Mouse (Mus musculus): ENCODE measurements around the gene Etv6. TPM values are rescaled to one million over a fixed set of nuclear protein-coding genes. Genes with fewer than 3 reads are reported as not detected.
"Not testable (repeated sequence)": the region's sequence is repeated elsewhere in the genome, so short reads cannot be mapped to it uniquely, and the experiment has no call there.

Gene Etv6
- polyA plus RNA-seq (2012; rRNA removed), result 20.9 and 25.9 TPM in 2 replicates

DNA sequence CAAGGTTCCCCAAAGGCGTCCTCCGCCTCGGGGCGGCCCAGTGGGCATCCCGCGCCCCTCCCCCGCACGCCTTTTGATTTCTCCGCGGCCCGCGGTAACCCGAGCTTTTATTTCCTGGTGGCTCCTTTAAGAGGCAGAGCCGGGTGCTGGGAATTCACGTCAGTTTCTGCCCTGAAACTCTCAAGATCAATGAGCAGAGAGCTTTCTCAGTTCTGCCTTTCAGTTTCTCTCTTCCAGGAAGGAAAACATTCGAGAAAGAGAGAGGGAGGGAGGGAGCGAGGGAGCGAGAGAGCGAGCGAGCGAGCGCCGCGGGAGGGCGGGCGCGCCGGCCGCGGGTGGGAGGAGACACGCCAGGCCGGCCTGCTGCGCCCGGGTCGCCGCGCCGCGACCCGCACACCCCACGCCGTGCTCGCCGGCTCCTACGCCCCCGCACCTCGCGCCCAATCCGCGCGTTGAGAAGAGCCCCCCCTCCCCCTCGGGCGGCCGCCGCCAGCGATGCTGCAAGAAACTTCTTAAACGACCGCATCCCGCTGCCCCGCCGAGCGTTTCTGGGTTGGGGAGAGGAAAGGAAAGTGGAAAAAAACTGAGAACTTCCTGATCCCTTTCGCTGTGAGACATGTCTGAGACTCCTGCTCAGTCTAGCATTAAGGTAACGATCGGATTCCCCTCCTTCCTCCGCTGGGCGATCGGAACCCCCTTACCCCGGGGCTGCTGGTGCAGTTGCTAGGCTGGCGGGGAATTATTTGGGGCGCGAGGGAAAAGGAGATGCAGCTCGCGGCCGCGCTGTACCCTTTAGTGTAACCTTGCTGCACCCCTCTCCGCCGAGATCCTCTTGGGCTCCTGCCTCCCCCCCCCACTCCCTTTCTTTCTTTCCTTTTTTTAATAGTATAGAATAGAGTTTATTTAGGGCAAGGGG is at the start of gene Etv6:
TSS of gene Etv6 (plus strand) at position 211 of the 916 bp plus-strand sequence.
- TF ChIP-seq CTCF (IDR thresholded peaks at IDR 0.05; ENCODE audit: insufficient read depth, low read length) (no peak), POLR2A (IDR thresholded peaks at IDR 0.05; ENCODE audit: borderline replicate concordance, extremely low read depth, low read depth, low read length) (peak; percentile 48; the same call in 1 of the 2 replicates)
- peak; percentile 80 for DNase-seq
- peaks cover 13% of the 10 kb centered on the region for H3K4me1 ChIP-seq (ENCODE audit: control insufficient read depth, insufficient read depth, low read length)
- under 1% methylated on average over 71 of the region's 78 CpGs for WGBS
- H3K4me3 ChIP-seq (replicated peaks; ENCODE audit: extremely low read depth, low read depth, low read length), result peak within 1 kb of the TSS; percentile 98

DNA sequence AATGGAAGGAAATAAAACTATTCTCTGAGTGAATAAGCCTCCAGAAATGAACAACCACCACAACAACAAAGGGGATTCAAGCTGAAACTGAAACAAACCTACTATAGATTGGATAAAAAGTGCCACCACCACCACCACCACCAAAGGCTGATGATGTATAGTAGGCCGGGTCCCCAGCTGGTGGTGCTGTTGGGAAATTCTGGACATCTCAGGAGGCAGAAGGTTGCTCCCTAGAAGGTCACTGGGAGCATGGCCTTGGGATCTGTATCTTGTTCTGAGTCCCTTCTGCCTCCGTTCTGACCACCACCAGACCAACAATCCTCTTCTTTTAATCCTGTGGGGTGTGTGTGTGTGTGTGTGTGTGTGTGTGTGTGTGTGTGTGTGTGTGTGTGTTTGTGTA is 49.3 kb upstream of the Etv6 start:
- no peaks in the 10 kb centered on the region for H3K4me1 ChIP-seq (ENCODE audit: control insufficient read depth, insufficient read depth, low read length)
- H3K4me3 ChIP-seq (replicated peaks; ENCODE audit: extremely low read depth, low read depth, low read length), result no peak overlapping the region
- no peak for DNase-seq
- 74% methylated on average over 2 of the region's 2 CpGs for WGBS
- TF ChIP-seq POLR2A (IDR thresholded peaks at IDR 0.05; ENCODE audit: borderline replicate concordance, extremely low read depth, low read depth, low read length), result no peak
- no peak for TF ChIP-seq CTCF (IDR thresholded peaks at IDR 0.05; ENCODE audit: insufficient read depth, low read length)

DNA sequence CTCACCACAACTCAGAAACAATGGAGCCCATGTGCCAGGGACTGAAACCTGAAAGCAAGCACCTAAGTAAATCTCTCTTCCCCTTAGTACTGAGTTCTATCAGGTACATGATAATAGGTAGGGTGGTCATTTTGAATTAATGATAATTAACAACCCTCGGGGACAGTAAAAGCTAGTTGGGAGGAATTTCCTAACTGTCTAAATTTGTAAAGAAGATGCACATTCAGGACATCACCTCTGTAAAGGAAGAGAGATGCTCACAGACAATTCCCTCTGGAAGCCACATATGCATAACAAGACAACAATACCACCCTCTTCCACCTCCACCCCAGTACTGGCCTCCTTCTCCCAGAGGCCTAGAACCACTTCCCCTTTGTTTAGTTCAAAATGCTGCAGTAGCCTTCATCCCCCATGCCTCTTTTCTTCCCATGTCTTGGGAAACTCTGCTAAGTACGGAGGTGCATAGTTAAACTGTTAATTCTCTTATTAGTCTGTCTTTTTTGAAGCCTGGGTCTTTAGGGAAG is 48.4 kb upstream of the Etv6 start:
- TF ChIP-seq POLR2A (IDR thresholded peaks at IDR 0.05; ENCODE audit: borderline replicate concordance, extremely low read depth, low read depth, low read length) (no peak), CTCF (IDR thresholded peaks at IDR 0.05; ENCODE audit: insufficient read depth, low read length) (no peak)
- Histone ChIP-seq H3K4me1 (ENCODE audit: control insufficient read depth, insufficient read depth, low read length) (no peaks in the 10 kb centered on the region), H3K4me3 (replicated peaks; ENCODE audit: extremely low read depth, low read depth, low read length) (no peak overlapping the region)
- WGBS, result 82% methylated on average over 2 of the region's 2 CpGs
- no peak for DNase-seq

DNA sequence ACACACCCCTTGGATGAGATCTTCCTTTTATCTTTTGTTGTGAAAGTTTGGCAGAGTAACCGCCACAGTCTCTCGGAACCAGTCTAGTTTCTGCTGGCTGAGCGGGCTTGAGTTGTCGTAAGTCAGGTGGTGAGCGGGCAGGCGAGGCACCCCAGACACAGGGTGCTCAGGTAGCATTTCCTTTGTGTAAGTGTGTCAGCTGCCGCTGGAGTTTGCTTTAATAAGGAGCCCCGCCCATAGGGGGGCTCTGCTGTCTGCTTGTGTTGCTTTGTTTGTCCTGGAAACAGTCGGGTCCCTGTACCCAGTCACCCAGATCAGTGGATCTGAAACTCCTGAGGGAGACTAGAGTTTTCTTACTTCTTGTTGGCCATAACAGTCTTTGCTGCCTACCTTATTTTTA is 47.5 kb upstream of the Etv6 start:
- no peaks in the 10 kb centered on the region for H3K4me1 ChIP-seq (ENCODE audit: control insufficient read depth, insufficient read depth, low read length)
- 63% methylated on average over 9 of the region's 9 CpGs for WGBS
- no peak overlapping the region for H3K4me3 ChIP-seq (replicated peaks; ENCODE audit: extremely low read depth, low read depth, low read length)
- TF ChIP-seq CTCF (IDR thresholded peaks at IDR 0.05; ENCODE audit: insufficient read depth, low read length) (no peak), POLR2A (IDR thresholded peaks at IDR 0.05; ENCODE audit: borderline replicate concordance, extremely low read depth, low read depth, low read length) (no peak)
- no peak for DNase-seq

DNA sequence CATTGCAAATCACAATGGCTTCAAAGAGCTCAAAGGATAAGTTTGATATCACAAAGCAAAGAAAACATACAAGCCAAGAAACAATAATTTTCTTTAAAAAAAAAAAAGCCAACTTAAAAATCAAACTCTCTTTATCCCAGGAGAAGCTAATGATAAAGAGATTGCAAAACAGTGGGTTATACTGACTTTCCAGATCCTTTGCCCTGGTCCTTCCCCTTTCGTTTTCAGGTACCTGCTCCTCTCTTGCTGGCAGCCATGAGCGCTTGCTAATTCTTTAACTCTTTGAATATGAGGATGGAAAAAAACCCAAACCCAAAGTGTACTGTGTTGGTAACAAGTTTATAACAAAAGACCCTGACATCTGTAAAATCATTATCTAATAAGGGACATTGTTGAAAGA is 38.0 kb upstream of the Etv6 start:
- Histone ChIP-seq H3K4me3 (replicated peaks; ENCODE audit: extremely low read depth, low read depth, low read length) (no peak overlapping the region), H3K4me1 (ENCODE audit: control insufficient read depth, insufficient read depth, low read length) (no peaks in the 10 kb centered on the region; the same call in 1 of the 2 replicates)
- WGBS, result 72% methylated on average over 2 of the region's 2 CpGs
- TF ChIP-seq CTCF (IDR thresholded peaks at IDR 0.05; ENCODE audit: insufficient read depth, low read length), result no peak
- no peak for TF ChIP-seq POLR2A (IDR thresholded peaks at IDR 0.05; ENCODE audit: borderline replicate concordance, extremely low read depth, low read depth, low read length)
- no peak for DNase-seq

DNA sequence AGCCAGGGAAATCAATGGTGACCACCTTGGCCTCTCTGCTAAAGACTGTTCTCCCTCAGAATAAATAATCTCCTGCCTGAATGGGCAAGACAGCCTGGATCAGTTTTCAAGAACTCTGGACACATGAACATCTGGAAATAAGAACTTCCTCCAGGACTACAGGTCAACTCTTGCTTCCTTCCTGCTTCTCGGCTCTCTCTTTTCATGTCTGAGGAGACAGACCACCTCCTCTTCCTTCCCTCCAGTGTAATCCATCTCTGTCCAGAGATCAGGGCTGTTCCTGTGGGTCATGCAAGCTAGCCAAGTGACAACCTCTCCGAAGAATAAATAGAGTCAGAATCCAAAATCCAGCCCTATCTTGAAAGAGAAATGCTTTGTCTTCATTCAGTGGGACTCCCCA is 37.6 kb upstream of the Etv6 start:
- Histone ChIP-seq H3K4me3 (replicated peaks; ENCODE audit: extremely low read depth, low read depth, low read length) (no peak overlapping the region), H3K4me1 (ENCODE audit: control insufficient read depth, insufficient read depth, low read length) (no peaks in the 10 kb centered on the region; the same call in 1 of the 2 replicates)
- WGBS, result 34% methylated on average over 2 of the region's 2 CpGs
- no peak for TF ChIP-seq POLR2A (IDR thresholded peaks at IDR 0.05; ENCODE audit: borderline replicate concordance, extremely low read depth, low read depth, low read length)
- TF ChIP-seq CTCF (IDR thresholded peaks at IDR 0.05; ENCODE audit: insufficient read depth, low read length), result no peak
- no peak for DNase-seq

DNA sequence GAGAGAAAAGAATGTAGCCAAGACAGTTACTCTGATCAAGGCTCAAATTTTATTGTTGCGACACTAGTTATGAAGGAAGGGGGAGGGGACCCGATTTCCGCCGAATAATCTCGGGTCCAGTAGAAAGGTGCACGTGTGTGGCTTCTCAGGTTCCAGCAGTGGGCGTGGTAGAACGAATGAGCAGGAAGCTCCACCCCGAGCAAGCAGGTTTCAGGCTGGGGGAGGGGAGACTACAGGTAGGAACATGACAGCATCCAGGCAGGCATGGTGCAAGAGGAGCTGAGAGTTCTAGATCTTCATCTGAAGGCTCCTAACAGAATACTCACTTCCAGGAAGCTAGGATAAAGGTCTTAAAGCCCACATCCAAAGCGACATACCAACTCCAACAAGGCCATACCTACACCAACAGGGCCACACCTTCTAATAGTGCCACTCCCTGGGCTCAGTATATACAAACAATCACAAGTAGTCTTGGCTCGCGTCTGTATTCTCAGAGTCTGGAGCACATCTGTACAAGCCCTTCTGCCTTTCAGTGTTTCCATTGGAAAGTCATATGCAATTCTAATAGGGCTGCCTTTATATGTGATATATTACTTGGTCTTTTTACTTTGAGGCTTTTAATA is 20.9 kb upstream of the Etv6 start:
- 45% methylated on average over 6 of the region's 12 CpGs for WGBS
- not testable (repeated sequence) for H3K4me3 ChIP-seq (replicated peaks; ENCODE audit: extremely low read depth, low read depth, low read length); DNase-seq; H3K4me1 ChIP-seq (ENCODE audit: control insufficient read depth, insufficient read depth, low read length)

DNA sequence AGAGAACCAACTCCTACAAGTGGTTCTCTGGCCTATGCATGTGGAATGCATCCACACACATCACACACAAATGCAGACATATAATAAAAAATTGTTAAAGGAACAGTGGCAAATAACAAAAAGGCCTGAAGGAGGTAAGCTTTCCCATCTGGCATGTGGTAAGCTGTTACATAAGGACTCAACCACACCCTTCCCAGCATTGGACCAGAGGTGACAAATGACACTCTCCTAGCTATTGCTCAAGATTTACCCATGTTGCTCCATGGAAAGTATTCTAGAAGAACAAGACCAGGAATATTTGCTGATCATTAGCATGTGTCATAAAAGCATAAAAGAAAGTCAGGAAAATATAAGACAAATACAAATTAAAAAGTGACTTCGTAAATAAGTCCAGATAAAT is 16.7 kb upstream of the Etv6 start:
- Histone ChIP-seq H3K4me3 (replicated peaks; ENCODE audit: extremely low read depth, low read depth, low read length) (no peak overlapping the region), H3K4me1 (ENCODE audit: control insufficient read depth, insufficient read depth, low read length) (no peaks in the 10 kb centered on the region)
- TF ChIP-seq CTCF (IDR thresholded peaks at IDR 0.05; ENCODE audit: insufficient read depth, low read length), result no peak
- WGBS, result 95% methylated on average over 1 of the region's 1 CpGs
- no peak for DNase-seq

DNA sequence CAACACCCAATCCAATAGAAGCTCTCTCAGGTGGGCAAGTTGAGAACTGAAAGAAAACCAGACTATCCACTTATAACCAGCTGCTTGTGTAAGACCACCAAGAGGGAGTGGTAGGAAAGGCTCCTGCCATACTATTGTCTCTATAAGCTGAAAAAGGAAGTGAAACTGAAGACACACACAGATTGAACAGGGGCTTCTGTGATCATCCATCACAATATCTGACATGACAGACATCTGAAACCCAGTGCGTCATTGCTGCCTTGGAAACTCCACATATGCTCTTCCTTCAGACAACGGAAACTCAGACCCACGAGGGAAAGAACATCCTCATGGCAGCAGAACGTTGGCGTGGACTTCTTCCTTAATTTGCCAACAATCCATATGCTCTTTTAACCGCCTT is 14.7 kb upstream of the Etv6 start:
- DNase-seq, result no peak
- H3K4me3 ChIP-seq (replicated peaks; ENCODE audit: extremely low read depth, low read depth, low read length), result no peak overlapping the region
- no peaks in the 10 kb centered on the region for H3K4me1 ChIP-seq (ENCODE audit: control insufficient read depth, insufficient read depth, low read length)
- TF ChIP-seq CTCF (IDR thresholded peaks at IDR 0.05; ENCODE audit: insufficient read depth, low read length), result no peak
- TF ChIP-seq POLR2A (IDR thresholded peaks at IDR 0.05; ENCODE audit: borderline replicate concordance, extremely low read depth, low read depth, low read length), result no peak
- WGBS, result 68% methylated on average over 6 of the region's 6 CpGs

DNA sequence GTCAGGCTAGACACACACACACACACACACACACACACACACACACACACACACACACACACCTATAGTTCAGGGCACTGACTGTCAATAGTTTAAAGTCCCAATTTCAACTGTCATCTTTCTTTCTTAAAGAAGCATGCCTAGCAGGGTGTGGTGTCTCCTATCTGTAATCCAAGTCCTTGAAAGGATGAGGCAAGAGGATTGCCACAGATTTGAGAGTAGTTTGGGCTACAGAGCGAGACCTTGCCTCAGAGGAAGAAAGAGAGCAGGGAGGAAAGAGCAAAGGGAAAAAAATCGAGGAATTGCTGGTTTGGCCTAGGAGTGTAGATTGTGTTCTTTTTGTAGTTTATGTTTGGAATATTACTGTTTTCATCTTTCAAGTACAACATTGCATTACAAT is 9.2 kb upstream of the Etv6 start:
- TF ChIP-seq CTCF (IDR thresholded peaks at IDR 0.05; ENCODE audit: insufficient read depth, low read length) (no peak), POLR2A (IDR thresholded peaks at IDR 0.05; ENCODE audit: borderline replicate concordance, extremely low read depth, low read depth, low read length) (no peak)
- no peaks in the 10 kb centered on the region for H3K4me1 ChIP-seq (ENCODE audit: control insufficient read depth, insufficient read depth, low read length)
- no peak overlapping the region for H3K4me3 ChIP-seq (replicated peaks; ENCODE audit: extremely low read depth, low read depth, low read length)
- no peak for DNase-seq
- 69% methylated on average over 2 of the region's 2 CpGs for WGBS
